Mouse (Mus musculus) liver, embryonic 14.5 days (tissue): Measurements from ENCODE around the gene Etnk1. TPM values are rescaled to one million over a fixed set of nuclear protein-coding genes. Genes with fewer than 3 reads are reported as not detected.

Experiments
- ATAC-seq: fragments of 200-750 bp; cut with Nextera tagmentation; 2 replicates; pipeline ENCODE4 v1.8.0; 2017; ENCODE audit warnings: moderate number of reproducible peaks, mild to moderate bottlenecking, moderate library complexity; ENCODE audit not compliant: insufficient read depth
- DNase-seq, 3 experiments: peaks; one replicate each; pipeline ENCODE4 v3.0.0-alpha.2; 2012 to 2013; ENCODE audit warnings: low read depth in 3 of 3, low spot score in 3 of 3
- H3K27ac ChIP-seq: fragments of 300-500 bp; sonication (generic); 2 replicates; pipeline ENCODE4 v1.5.1; 2014; ENCODE audit warnings: moderate library complexity, mild to moderate bottlenecking, control low read depth, inconsistent platforms
- H3K27me3 ChIP-seq: fragments of 300-500 bp; sonication (generic); 2 replicates; pipeline ENCODE4 v1.6.1; 2014; ENCODE audit warnings: mild to moderate bottlenecking, low read length, moderate library complexity; ENCODE audit not compliant: control insufficient read depth, insufficient read depth
- H3K36me3 ChIP-seq: fragments of 300-500 bp; sonication (generic); replicated peaks from 2 replicates; pipeline ENCODE4 v1.6.1; 2014; ENCODE audit warnings: low read depth; ENCODE audit not compliant: control insufficient read depth, insufficient read depth
- H3K4me1 ChIP-seq, 2 experiments: fragments of 200-500 bp in 1 of 2; fragments of 300-500 bp in 1 of 2; sonication (generic) in 1 of 2; replicated peaks; 2 replicates each; pipeline ENCODE4 v1.6.1; 2012 to 2014; ENCODE audit warnings: antibody characterized with exemption in 1 of 2, inconsistent platforms in 1 of 2, low read length in 1 of 2; ENCODE audit not compliant: control insufficient read depth in 2 of 2, insufficient read depth in 2 of 2
- H3K4me2 ChIP-seq: fragments of 300-500 bp; sonication (generic); 2 replicates; pipeline ENCODE4 v1.6.1; 2014; ENCODE audit warnings: low read depth, mild to moderate bottlenecking, control low read depth, moderate library complexity
- H3K4me3 ChIP-seq, 2 experiments: fragments of 200-500 bp in 1 of 2; fragments of 300-500 bp in 1 of 2; sonication (generic) in 1 of 2; 2 replicates each; pipeline ENCODE4 v1.5.1; 2012 to 2014; ENCODE audit warnings: low read depth in 2 of 2, low read length in 2 of 2, mild to moderate bottlenecking in 2 of 2, control low read depth in 1 of 2, inconsistent platforms in 1 of 2, moderate library complexity in 1 of 2; ENCODE audit not compliant: insufficient read depth in 1 of 2
- H3K9ac ChIP-seq: fragments of 300-500 bp; sonication (generic); replicated peaks from 2 replicates; pipeline ENCODE4 v1.6.1; 2014; ENCODE audit warnings: mild to moderate bottlenecking, control low read depth, moderate library complexity
- H3K9me3 ChIP-seq: fragments of 300-500 bp; sonication (generic); 2 replicates; pipeline ENCODE4 v1.6.1; 2016; ENCODE audit warnings: low read length, mixed read lengths; ENCODE audit not compliant: control insufficient read depth
- CTCF ChIP-seq: IDR thresholded peaks from 2 replicates; pipeline ENCODE4 v1.5.1; 2016; ENCODE audit warnings: antibody characterized with exemption, low read depth, control low read depth
- EP300 ChIP-seq: IDR thresholded peaks from 2 replicates; pipeline ENCODE4 v1.6.1; 2016; ENCODE audit warnings: antibody characterized with exemption, low read depth
- WGBS: fragments of 180-500 bp; shearing (Covaris S2); extraction: QIAGEN DNeasy Blood & Tissue Kit; methylation state at CpG from one replicate; pipeline ENCODE4 v1.1.7; 2014; ENCODE audit not compliant: insufficient replicate concordance; 5-methylcytosine and 5-hydroxymethylcytosine counted together
- polyA plus RNA-seq, 2 experiments: library from polyadenylated mRNA; depleted of rRNA in 1 of 2; stranded (reverse) in 1 of 2; unstranded in 1 of 2; fragments of >200 nt; fragmentation: Nextera tagmentation in 1 of 2; extraction: Ambion mirVana in 1 of 2; gene quantifications; 2 replicates each; pipeline versions ENCODE4 v1.2.1 to v1.2.3; 2012 to 2014

The Etnk1 gene
- polyA plus RNA-seq, 2 experiments = 7.5 to 12.1 TPM

GRCm38 (mm10) chr6:143203097-143203496 lies 36.1 kb downstream of the Etnk1 start:
- H3K27ac ChIP-seq = no peak overlapping the region
- no peaks in the 10 kb centered on the region for H3K27me3 ChIP-seq
- DNase-seq (no peak), ATAC-seq (no peak)
- TF ChIP-seq EP300 (no peak), CTCF (peak; percentile 25)
- H3K36me3 ChIP-seq = peaks cover 15% of the 10 kb centered on the region
- no peak overlapping the region for H3K4me3 ChIP-seq
- H3K4me1 ChIP-seq = no peaks in the 10 kb centered on the region
- WGBS = 82% methylated on average over 15 of the region's 15 CpGs
- H3K9me3 ChIP-seq = no peaks in the 10 kb centered on the region
- no peak overlapping the region for H3K4me2 ChIP-seq
- H3K9ac ChIP-seq = no peak overlapping the region

GRCm38 (mm10) chr6:143208880-143209279 lies 41.9 kb downstream of the Etnk1 start:
- TF ChIP-seq EP300 (no peak), CTCF (no peak)
- Histone ChIP-seq H3K4me1 (no peaks in the 10 kb centered on the region), H3K9me3 (no peaks in the 10 kb centered on the region), H3K27ac (no peak overlapping the region), H3K9ac (no peak overlapping the region), H3K27me3 (no peaks in the 10 kb centered on the region), H3K4me3 (no peak overlapping the region), H3K4me2 (no peak overlapping the region), H3K36me3 (peaks cover 4% of the 10 kb centered on the region)
- no peak for DNase-seq
- 83% methylated on average over 3 of the region's 3 CpGs for WGBS
- ATAC-seq = no peak

- H3K27ac ChIP-seq = no peak overlapping the region
- DNase-seq = no peak
- H3K4me2 ChIP-seq = no peak overlapping the region
- no peaks in the 10 kb centered on the region for H3K27me3 ChIP-seq
- no peaks in the 10 kb centered on the region for H3K36me3 ChIP-seq
- TF ChIP-seq EP300 (no peak), CTCF (no peak)
- peaks cover 2% of the 10 kb centered on the region; the same call in 1 of the 2 replicates for H3K9me3 ChIP-seq
- no peaks in the 10 kb centered on the region for H3K4me1 ChIP-seq
- no peak overlapping the region for H3K4me3 ChIP-seq
- no peak overlapping the region for H3K9ac ChIP-seq
- ATAC-seq = no peak
- 69% methylated on average over 6 of the region's 6 CpGs for WGBS
Observed at GRCm38 (mm10) chr6:143212766-143213165, 45.7 kb downstream of the Etnk1 start.

DNA sequence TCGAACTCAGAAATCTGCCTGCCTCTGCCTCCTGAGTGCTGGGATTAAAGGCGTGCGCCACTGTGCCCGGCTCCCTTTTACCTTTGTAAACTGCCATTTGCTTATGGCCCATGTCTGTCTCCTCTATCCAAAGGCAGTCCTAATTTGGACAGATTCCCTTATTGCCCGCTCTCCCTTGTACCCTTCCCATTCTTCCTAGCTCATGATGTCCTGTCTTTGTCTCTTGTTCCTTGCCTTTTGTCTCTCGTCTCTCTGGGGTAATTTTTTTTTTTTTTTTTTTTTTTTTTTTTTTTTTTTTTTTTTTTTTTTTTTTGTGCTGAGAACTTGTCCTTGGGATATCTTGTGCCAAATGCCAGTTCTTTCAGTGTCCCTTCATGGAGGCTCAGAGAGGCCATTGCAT lies 46.4 kb downstream of the Etnk1 start:
- DNase-seq (no peak), ATAC-seq (no peak)
- Histone ChIP-seq H3K27ac (no peak overlapping the region), H3K9me3 (peaks cover 2% of the 10 kb centered on the region; the same call in 1 of the 2 replicates), H3K4me1 (no peaks in the 10 kb centered on the region), H3K4me3 (no peak overlapping the region), H3K36me3 (no peaks in the 10 kb centered on the region), H3K4me2 (no peak overlapping the region), H3K9ac (no peak overlapping the region), H3K27me3 (no peaks in the 10 kb centered on the region)
- WGBS = 77% methylated on average over 6 of the region's 6 CpGs
- TF ChIP-seq CTCF = no peak
- no peak for TF ChIP-seq EP300

- H3K9me3 ChIP-seq = peaks cover 2% of the 10 kb centered on the region; the same call in 1 of the 2 replicates
- no peak overlapping the region for H3K4me2 ChIP-seq
- ATAC-seq (no peak), DNase-seq (no peak)
- no peaks in the 10 kb centered on the region for H3K36me3 ChIP-seq
- no peaks in the 10 kb centered on the region for H3K4me1 ChIP-seq
- no peak for TF ChIP-seq CTCF
- no peak for TF ChIP-seq EP300
- H3K9ac ChIP-seq = no peak overlapping the region
- no peak overlapping the region for H3K27ac ChIP-seq
- no peak overlapping the region for H3K4me3 ChIP-seq
- no peaks in the 10 kb centered on the region for H3K27me3 ChIP-seq
- 74% methylated on average over 11 of the region's 11 CpGs for WGBS
Observed at GRCm38 (mm10) chr6:143216221-143216620, 49.2 kb downstream of the Etnk1 start.
